Comparison of ENCODE assay signal across 8 mouse cellular contexts in the genomic region with DNA sequence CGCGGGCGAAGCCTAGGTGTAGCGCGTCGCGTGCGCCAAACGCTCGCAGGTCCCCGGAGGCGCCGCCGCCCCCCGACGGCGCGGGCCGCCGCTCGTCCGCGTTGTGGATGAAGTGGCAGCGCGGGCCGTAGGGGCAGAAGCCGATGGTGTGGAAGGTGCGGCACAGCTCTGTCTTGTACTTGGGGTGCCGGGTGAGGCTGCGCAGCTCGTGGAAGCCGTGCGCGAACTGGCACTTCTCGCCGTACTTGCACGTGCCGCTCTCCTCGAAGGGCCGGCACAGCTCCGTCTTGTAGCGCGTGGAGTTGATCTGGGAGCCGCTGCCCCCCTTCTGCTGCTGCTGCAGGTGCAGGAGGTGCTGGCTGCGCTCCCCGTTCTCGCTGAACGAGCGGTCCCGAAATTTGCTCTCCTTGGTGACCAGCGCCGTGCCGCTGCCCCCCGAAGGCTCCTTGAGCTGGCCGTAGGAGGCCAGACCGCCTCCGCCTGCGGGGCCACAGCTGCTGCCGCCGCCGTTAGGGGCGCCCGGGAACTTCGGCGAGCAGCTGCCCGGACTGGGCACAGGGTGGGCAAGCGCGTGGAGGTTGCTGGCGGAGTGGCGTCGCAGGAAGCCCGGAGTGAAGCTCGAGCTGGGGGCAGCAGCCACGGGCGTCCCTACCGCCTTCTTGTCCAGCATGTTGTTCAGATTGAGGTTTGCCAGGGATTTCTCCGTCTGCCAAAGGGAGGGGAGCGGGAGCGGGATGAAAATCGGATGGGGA. TPM values are rescaled to one million over a fixed set of nuclear protein-coding genes. Genes with fewer than 3 reads are reported as not detected.
DNase-seq lines count a peak whose midpoint lies in the region; ATAC-seq and TF ChIP-seq lines count a peak whose summit lies in the region.

No protein-coding gene starts in this region.

- intact Hi-C loops in left cerebral cortex, adult 2 months (cut with DNase I), result no loop called here
- intact Hi-C loops in left cerebral cortex, postnatal 14 days (cut with DNase I), result loop anchor here (5.0 kb wide), 1 partner anchor 74 kb away; no protein-coding TSS in a partner anchor

- DNase-seq in left cerebral cortex, adult 2 months (ENCODE audit: extremely low spot score in 1 of 2, low spot score in 2 of 2), result peak in 1 of 2 experiments; percentile 29
- no peak for DNase-seq in left cerebral cortex, postnatal 14 days (ENCODE audit: low spot score in 2 of 2)
- peak; percentile 62 for DNase-seq in embryo, embryonic 10 days (ENCODE audit: low spot score)
- peak; percentile 67 to 69 for DNase-seq in heart, adult 9 months (ENCODE audit: low spot score in 2 of 2)
- DNase-seq in lung, postnatal 10 days, result peak; percentile 65
- DNase-seq in spleen, adult 12 weeks (ENCODE audit: low spot score), result peak; percentile 60

- H3K4me2 ChIP-seq in kidney, embryonic 15.5 days, result peak overlapping the region; percentile 69

- H3K9me3 ChIP-seq in kidney, embryonic 15.5 days (replicated peaks), result no peaks in the 10 kb centered on the region

- peak overlapping the region; percentile 82 for H3K9ac ChIP-seq in kidney, embryonic 15.5 days

- H3K36me3 ChIP-seq in kidney, embryonic 15.5 days, result peaks cover 28% of the 10 kb centered on the region

- H3K27ac ChIP-seq in left cerebral cortex, adult 2 months, result peak overlapping the region; percentile 90
- peak overlapping the region; percentile 97 for H3K27ac ChIP-seq in kidney, embryonic 15.5 days

- no peak for ATAC-seq in kidney, embryonic 15.5 days (replicated peaks; ENCODE audit: low FRiP score)
- no peak for ATAC-seq in erythroid progenitor cell, adult 5-6 weeks (replicated peaks; ENCODE audit: low FRiP score, poor library complexity, severe bottlenecking)

- no peaks in the 10 kb centered on the region for H3K27me3 ChIP-seq in kidney, embryonic 15.5 days

- TF ChIP-seq CTCF in left cerebral cortex, adult 2 months (IDR thresholded peaks at IDR 0.05), result no peak; the same call in 1 of the 2 replicates

- H3K4me3 ChIP-seq in left cerebral cortex, adult 2 months, result peak overlapping the region; percentile 52
- H3K4me3 ChIP-seq in kidney, embryonic 15.5 days (replicated peaks), result peak overlapping the region; percentile 74

- WGBS in kidney, embryonic 15.5 days, result under 1% methylated on average over 80 of the region's 80 CpGs

- H3K4me1 ChIP-seq in kidney, embryonic 15.5 days, result peaks cover 44% of the 10 kb centered on the region

RNA-seq across cellular contexts. Expression of a gene that starts 1.1 kb away (rescaled TPM):
- total RNA-seq in left cerebral cortex, adult 2 months (2021), result 10 to 100 TPM; 22.5 to 24.3 TPM
- 10 to 100 TPM; 16.6 to 26.1 TPM for total RNA-seq in left cerebral cortex, postnatal 14 days (2021)
- 13.7 and 14.7 TPM in 2 replicates for polyA plus RNA-seq in kidney, embryonic 15.5 days (2015; fragmentation: Nextera tagmentation; extraction: Ambion mirVana)
- 38.2 and 62.0 TPM in 2 replicates for total RNA-seq in erythroid progenitor cell, adult 5-6 weeks (2015; ENCODE audit: low replicate concordance)
- 21.8 and 22.3 TPM in 2 replicates for total RNA-seq in erythroid progenitor cell, adult 5-6 weeks (2017; ENCODE audit: low replicate concordance)

Comparison
In these comparisons a context has a peak if more than half of its experiments do, and no peak if none do; other contexts are left out.
1. DNase-seq: peak in embryo, embryonic 10 days (single experiment), heart, adult 9 months (2 of 2), lung, postnatal 10 days (single experiment) and spleen, adult 12 weeks (single experiment); none in left cerebral cortex, postnatal 14 days (0 of 2).